In the genomic region with DNA sequence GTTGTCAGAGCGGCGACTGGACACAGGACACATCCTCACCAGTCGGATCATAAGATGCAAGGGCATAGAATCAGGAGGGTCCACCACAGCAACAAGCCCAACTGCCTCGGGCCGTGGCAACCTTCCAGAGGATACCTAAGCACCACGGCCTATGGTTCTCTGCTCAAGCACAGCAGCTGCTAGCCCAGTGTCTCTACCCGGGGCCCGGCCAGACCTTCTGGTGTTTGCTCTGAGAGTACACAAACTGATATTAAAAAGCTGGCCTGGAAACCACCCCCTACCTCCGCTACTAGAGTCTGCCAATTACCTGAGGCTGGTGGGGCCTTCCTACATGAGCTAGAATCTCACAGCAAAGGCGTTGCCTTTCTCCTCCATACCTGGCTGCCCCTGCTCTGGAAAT, we compare ENCODE assay signal across 17 mouse cellular contexts.
DNase-seq lines count a peak whose midpoint lies in the region; ATAC-seq lines count a peak whose summit lies in the region.
"Had no signal": no experiment of that assay in that cellular context is flagged by ENCODE, and none has a peak within 500 bp of the region (broad histone marks: within the 10 kb centered on the region; RNA-seq: fewer than 3 reads in every experiment).

No protein-coding gene starts in this region.

- 84% methylated on average over 10 of the region's 10 CpGs for WGBS in kidney, embryonic 16.5 days
- WGBS in midbrain, embryonic 12.5 days: 82% methylated on average over 10 of the region's 10 CpGs

- no peak overlapping the region for H3K4me2 ChIP-seq in kidney, embryonic 16.5 days (replicated peaks; ENCODE audit: low read depth, low read length)
- H3K4me2 ChIP-seq in midbrain, embryonic 12.5 days (replicated peaks): no peak overlapping the region
- H3K4me2 ChIP-seq: forebrain, embryonic 15.5 days; liver, embryonic 15.5 days; stomach, embryonic 15.5 days had no signal

- H3K9me3 ChIP-seq in kidney, embryonic 16.5 days (ENCODE audit: low read length): no peaks in the 10 kb centered on the region
- H3K9me3 ChIP-seq in midbrain, embryonic 12.5 days: no peaks in the 10 kb centered on the region
- H3K9me3 ChIP-seq: forebrain, embryonic 15.5 days; liver, embryonic 15.5 days; stomach, embryonic 15.5 days had no signal

- H3K4me1 ChIP-seq in kidney, embryonic 16.5 days (ENCODE audit: insufficient read depth, low read length): peaks cover 59% of the 10 kb centered on the region
- H3K4me1 ChIP-seq in midbrain, embryonic 12.5 days: peaks cover 64% of the 10 kb centered on the region
- H3K4me1 ChIP-seq: liver, embryonic 15.5 days had no signal

- ATAC-seq in kidney, embryonic 16.5 days (ENCODE audit: low FRiP score, low TSS enrichment): no peak
- ATAC-seq in midbrain, embryonic 12.5 days (ENCODE audit: low FRiP score, low read depth): no peak
- ATAC-seq: CD4-positive, CD25-positive, alpha-beta regulatory T cell, adult 4 months; forebrain, embryonic 15.5 days had no signal

- no peak for DNase-seq in kidney, adult 11 months
- peak; percentile 67 to 72 for DNase-seq in cerebellum, adult 18-20 months
- DNase-seq in cerebellum, postnatal 14 days: peak; percentile 78 to 83
- no peak for DNase-seq in lung, postnatal 4 days
- no peak for DNase-seq in gastrocnemius, postnatal 4 days (ENCODE audit: low spot score in 2 of 2)
- DNase-seq in kidney, adult 9 months: no peak
- DNase-seq: adrenal gland, postnatal 25 days; gastrocnemius, adult 2 months; kidney, postnatal 25 days; lung, postnatal 36 days; thymus, postnatal 36 days had no signal

- H3K27ac ChIP-seq in kidney, embryonic 16.5 days (ENCODE audit: low read length): peak overlapping the region; percentile 95; the same call in 1 of the 2 replicates
- H3K27ac ChIP-seq in midbrain, embryonic 12.5 days (replicated peaks): peak overlapping the region; percentile 75
- H3K27ac ChIP-seq: forebrain, embryonic 15.5 days; liver, embryonic 15.5 days had no signal

- H3K4me3 ChIP-seq in kidney, embryonic 16.5 days (ENCODE audit: low read length): no peak overlapping the region
- no peak overlapping the region for H3K4me3 ChIP-seq in midbrain, embryonic 12.5 days
- H3K4me3 ChIP-seq: forebrain, embryonic 15.5 days; gastrocnemius, adult 2 months; liver, embryonic 15.5 days; stomach, embryonic 15.5 days had no signal

- peaks cover 7% of the 10 kb centered on the region for H3K36me3 ChIP-seq in kidney, embryonic 16.5 days (ENCODE audit: insufficient read depth, low read length)
- H3K36me3 ChIP-seq in midbrain, embryonic 12.5 days: peaks cover 37% of the 10 kb centered on the region
- H3K36me3 ChIP-seq: liver, embryonic 15.5 days had no signal

- H3K9ac ChIP-seq in kidney, embryonic 16.5 days (replicated peaks; ENCODE audit: low read length): no peak overlapping the region
- no peak overlapping the region for H3K9ac ChIP-seq in midbrain, embryonic 12.5 days (replicated peaks)
- H3K9ac ChIP-seq: liver, embryonic 15.5 days; stomach, embryonic 15.5 days had no signal

- no peaks in the 10 kb centered on the region for H3K27me3 ChIP-seq in kidney, embryonic 16.5 days (ENCODE audit: insufficient read depth, low read length)
- peaks cover 17% of the 10 kb centered on the region for H3K27me3 ChIP-seq in midbrain, embryonic 12.5 days
- H3K27me3 ChIP-seq: forebrain, embryonic 15.5 days; liver, embryonic 15.5 days; stomach, embryonic 15.5 days had no signal

Comparison
In these comparisons a context has a peak if more than half of its experiments do, and no peak if none do; other contexts are left out.
1. DNase-seq: peak in cerebellum, adult 18-20 months (2 of 2) and cerebellum, postnatal 14 days (2 of 2); none in kidney, adult 11 months (single experiment), lung, postnatal 4 days (0 of 2), gastrocnemius, postnatal 4 days (0 of 2) and kidney, adult 9 months (single experiment).